Mouse (Mus musculus): ENCODE measurements around the gene Prkg1.

DNA sequence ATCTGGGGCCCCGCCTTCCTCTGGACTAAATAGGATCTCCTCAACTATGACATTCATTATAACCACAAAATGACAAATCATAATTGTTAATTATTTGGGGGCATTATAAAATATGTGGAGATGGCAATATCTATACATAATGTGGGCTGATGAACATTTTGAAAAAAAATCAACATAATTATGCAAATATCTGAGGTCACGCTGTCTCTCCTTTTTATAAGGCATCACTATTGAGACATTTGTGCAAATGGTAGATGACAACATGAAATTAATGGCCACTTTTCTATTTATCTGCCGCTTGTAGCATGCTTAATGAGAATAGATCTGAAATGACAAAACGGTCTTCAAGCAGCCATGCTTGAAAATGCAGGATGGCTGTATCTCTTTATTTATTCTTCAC, 782.4 kb downstream of the Prkg1 start:
- TF ChIP-seq GATA1 (IDR thresholded peaks at IDR 0.05; ENCODE audit: borderline replicate concordance, low read length) (no peak), FLI1 (IDR thresholded peaks at IDR 0.05; ENCODE audit: low read length) (no peak)
